Mouse (Mus musculus) MEL (cell line): ENCODE data around the gene Specc1l.

Source experiments
- CTCF ChIP-seq, 3 experiments: IDR thresholded peaks in 2 of 3; conservative IDR thresholded peaks in 1 of 3; 2 replicates each; pipeline ENCODE4 v1.5.1; 2011 to 2012; ENCODE audit warnings: low read length in 3 of 3, low read depth in 2 of 3, mild to moderate bottlenecking in 2 of 3, improper control_type of control experiment in 1 of 3, inconsistent platforms in 1 of 3, mixed read lengths in 1 of 3, moderate library complexity in 1 of 3; ENCODE audit not compliant: control insufficient read depth in 1 of 3, insufficient read depth in 1 of 3, poor library complexity in 1 of 3, severe bottlenecking in 1 of 3
- E2F4 ChIP-seq: IDR thresholded peaks from 2 replicates; pipeline ENCODE4 v1.6.1; 2011; ENCODE audit warnings: low read depth, low read length, improper control_type of control experiment, borderline replicate concordance
- ELF1 ChIP-seq: IDR thresholded peaks from 2 replicates; pipeline ENCODE4 v1.6.1; 2014; ENCODE audit warnings: low read depth, mild to moderate bottlenecking, inconsistent platforms, low read length, improper control_type of control experiment, moderate library complexity
- EP300 ChIP-seq, 2 experiments: IDR thresholded peaks; 2 replicates each; pipeline ENCODE4 v1.6.1; 2011; ENCODE audit warnings: improper control_type of control experiment in 2 of 2, low read length in 2 of 2, low read depth in 1 of 2, mild to moderate bottlenecking in 1 of 2
- GATA1 ChIP-seq: IDR thresholded peaks from 2 replicates; pipeline ENCODE4 v1.6.1; 2011; ENCODE audit warnings: low read depth, low read length, improper control_type of control experiment
- HCFC1 ChIP-seq: IDR thresholded peaks from 2 replicates; pipeline ENCODE4 v1.6.1; 2012; ENCODE audit warnings: low read depth, mild to moderate bottlenecking, inconsistent platforms, low read length, improper control_type of control experiment, moderate library complexity
- KAT2A ChIP-seq: conservative IDR thresholded peaks from 2 replicates; pipeline ENCODE4 v1.6.1; 2012; ENCODE audit warnings: low read depth, low read length, improper control_type of control experiment, inconsistent platforms
- MAZ ChIP-seq: IDR thresholded peaks from 2 replicates; pipeline ENCODE4 v1.6.1; 2012; ENCODE audit warnings: low read depth, mild to moderate bottlenecking, inconsistent platforms, low read length, improper control_type of control experiment
- POLR2A ChIP-seq, 2 experiments: IDR thresholded peaks; 2 replicates each; pipeline ENCODE4 v1.6.1; 2011 to 2012; ENCODE audit warnings: low read length in 2 of 2, mild to moderate bottlenecking in 2 of 2, control low read depth in 1 of 2, improper control_type of control experiment in 1 of 2, low read depth in 1 of 2, moderate library complexity in 1 of 2; ENCODE audit not compliant: control insufficient read depth in 1 of 2, insufficient read depth in 1 of 2, poor library complexity in 1 of 2
- RAD21 ChIP-seq: IDR thresholded peaks from 2 replicates; pipeline ENCODE4 v1.6.1; 2011; ENCODE audit warnings: mild to moderate bottlenecking, low read depth, low read length, improper control_type of control experiment
- TAL1 ChIP-seq: IDR thresholded peaks from 2 replicates; pipeline ENCODE4 v1.6.1; 2012; ENCODE audit warnings: mild to moderate bottlenecking, inconsistent platforms, low read length, moderate library complexity, mixed read lengths
- USF2 ChIP-seq, 2 experiments: IDR thresholded peaks; 2 replicates each; pipeline ENCODE4 v1.6.1; 2011 to 2012; ENCODE audit warnings: improper control_type of control experiment in 2 of 2, low read length in 2 of 2, borderline replicate concordance in 1 of 2, inconsistent platforms in 1 of 2, low read depth in 1 of 2, mild to moderate bottlenecking in 1 of 2; ENCODE audit not compliant: insufficient read depth in 1 of 2

DNA sequence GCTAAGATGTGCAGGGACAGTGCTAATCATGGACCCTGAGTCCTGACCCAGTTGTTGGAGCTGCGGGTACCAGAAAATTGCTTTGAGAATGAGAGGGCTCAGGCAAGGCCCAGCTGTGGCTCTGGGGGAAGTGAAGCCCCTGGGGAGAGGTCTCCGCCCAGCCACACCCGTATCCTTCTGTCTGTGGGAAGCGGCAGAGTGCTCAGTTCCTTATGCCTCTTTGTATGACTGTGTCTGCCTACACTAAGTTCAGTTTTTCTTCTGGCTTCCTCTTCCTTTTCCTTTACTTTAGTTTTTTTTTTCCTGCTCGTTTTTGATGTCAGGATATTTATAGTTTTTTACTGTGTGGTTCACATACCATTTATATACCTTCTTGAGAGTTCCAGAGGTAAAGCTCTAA, 46.4 kb downstream of the Specc1l start:
- TF ChIP-seq CTCF (IDR thresholded peaks at IDR 0.05 in 2 of 3, conservative IDR thresholded peaks at IDR 0.05 in 1 of 3; ENCODE audit: control insufficient read depth in 1 of 3, insufficient read depth in 1 of 3, low read depth in 2 of 3, low read length in 3 of 3, poor library complexity in 1 of 3, severe bottlenecking in 1 of 3) (no peak), ELF1 (no peak), EP300 (IDR thresholded peaks at IDR 0.05; ENCODE audit: low read depth in 1 of 2, low read length in 2 of 2) (no peak), HCFC1 (no peak), TAL1 (no peak), E2F4 (no peak), KAT2A (no peak), POLR2A (IDR thresholded peaks at IDR 0.05; ENCODE audit: control insufficient read depth in 1 of 2, insufficient read depth in 1 of 2, low read depth in 1 of 2, low read length in 2 of 2, poor library complexity in 1 of 2) (no peak), RAD21 (no peak), USF2 (IDR thresholded peaks at IDR 0.05; ENCODE audit: borderline replicate concordance in 1 of 2, insufficient read depth in 1 of 2, low read depth in 1 of 2, low read length in 2 of 2) (no peak), GATA1 (no peak), MAZ (no peak)
